Mouse (Mus musculus): ENCODE results near the gene Fam208b.

Gene Fam208b

DNA sequence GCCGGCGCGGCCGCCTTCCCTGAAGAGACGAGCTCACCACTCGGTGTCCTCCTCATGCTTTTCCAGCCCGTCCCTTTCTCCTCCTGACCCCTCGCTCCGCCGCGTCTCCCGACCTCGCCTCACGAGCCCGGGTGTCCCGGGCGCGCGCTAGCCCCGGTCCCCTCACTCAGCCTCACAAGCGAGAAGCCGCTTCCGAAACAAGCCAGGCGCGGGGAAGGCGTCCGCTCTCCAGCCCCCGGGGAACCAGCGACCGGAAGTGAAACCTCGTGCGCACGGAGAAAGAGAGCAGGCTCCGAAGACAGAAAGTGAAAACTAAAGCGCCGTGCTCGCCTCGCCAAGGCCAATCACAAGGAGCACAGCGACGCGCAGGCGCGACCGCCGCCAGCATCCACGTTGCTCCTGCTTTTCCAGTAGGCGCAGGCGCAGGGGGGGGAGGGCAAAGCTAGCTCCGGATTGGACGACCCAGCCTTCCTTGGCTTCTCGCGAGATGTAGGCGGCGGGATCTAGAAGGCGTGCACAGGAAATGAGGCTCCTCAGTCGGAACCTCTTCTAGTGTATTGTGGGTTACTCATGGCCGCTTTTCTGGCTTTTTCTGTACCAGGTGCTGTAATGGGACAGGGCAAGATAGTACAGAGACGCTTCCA lies at the start of gene Fam208b:
Gene Fam208b, minus strand, starts transcription at position 314 of the 644 bp plus-strand sequence.
- DNase-seq (ENCODE audit: low read depth, low spot score) = peak; percentile 100

DNA sequence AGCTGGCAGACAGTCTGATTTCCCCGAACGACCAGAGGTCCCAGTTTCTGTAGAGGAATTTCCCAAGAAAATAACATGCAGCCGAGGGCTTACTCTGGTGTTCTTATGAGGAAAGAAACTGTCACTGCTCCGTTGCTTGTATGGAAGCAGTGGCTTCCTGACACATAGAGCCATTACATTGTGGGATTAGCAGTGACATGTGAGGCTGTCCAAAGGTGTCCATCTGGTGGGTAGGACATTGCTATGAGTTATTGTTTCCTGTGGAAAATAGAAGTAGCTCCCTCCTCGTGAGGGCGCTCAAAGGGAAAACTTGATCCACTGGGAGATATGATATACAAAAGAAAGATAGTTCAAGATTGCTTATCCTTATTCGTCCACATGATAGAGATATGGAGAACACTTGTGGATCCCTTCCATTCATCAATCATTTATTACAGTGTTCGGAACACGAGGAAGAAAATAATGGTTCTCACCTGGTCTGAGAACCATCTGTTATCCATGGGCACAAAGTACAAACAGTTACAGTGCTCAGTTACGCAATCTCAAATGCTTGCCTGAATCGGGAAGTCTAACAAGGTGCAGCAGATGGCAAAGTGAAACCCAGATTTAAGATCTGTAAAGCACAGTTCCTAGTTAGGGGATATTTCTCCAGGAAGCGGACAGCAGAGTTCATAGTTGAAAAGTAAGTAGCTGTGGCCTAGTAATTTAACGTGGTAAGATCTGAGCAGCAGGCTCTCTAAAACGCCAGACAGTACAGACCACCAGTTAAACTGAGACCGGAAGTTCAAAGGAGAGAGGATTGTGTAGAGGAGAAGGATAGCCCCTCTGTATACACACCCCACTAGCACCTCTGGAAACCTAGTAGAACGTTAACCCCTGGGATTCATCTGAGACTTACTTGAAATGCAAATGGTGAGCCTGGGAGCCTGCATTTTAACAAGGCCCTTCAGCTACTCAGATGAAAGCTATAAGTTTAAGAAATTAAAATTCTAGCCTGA lies 48.6 kb upstream of the Fam208b start:
- no peak for DNase-seq (ENCODE audit: low read depth, low spot score)

DNA sequence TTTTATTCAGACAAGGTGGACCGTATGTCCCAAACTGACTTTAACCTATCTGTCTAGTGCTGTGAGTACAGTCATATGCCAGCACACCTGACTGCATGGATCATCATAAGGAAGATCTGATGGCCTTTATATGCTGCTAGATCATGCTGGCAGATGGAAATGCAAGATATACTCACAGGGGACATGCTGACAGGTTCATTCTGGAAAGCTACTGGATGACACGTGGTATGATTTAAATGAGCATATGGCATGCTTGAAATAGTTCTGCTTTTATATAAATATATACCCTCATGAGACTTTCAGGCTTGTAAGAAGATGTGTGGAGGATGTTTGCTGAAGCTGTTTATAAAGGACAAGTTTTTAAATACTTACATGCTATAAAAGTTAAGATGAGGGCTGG lies 43.5 kb upstream of the Fam208b start:
- no peak for DNase-seq (ENCODE audit: low read depth, low spot score)

DNA sequence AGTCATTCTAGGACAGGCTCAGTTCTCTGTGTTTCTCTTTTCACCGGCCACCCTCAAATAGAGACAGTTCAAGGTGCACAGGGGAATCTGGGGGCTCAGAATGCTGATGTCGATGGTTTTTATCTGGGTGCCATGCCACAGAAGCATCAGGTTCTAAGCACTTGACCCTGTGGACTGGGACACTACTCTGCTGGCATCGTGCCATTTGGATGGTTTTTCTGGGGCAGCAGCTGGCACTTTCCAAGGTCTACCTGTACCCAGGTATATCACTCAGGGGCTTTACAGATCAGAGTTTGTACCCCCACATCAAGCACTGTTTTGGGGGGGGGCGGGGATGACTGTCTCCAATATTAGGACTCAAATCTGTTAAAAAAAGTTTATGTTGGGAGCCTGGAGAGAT lies 39.7 kb upstream of the Fam208b start:
- DNase-seq (ENCODE audit: low read depth, low spot score) = no peak

DNA sequence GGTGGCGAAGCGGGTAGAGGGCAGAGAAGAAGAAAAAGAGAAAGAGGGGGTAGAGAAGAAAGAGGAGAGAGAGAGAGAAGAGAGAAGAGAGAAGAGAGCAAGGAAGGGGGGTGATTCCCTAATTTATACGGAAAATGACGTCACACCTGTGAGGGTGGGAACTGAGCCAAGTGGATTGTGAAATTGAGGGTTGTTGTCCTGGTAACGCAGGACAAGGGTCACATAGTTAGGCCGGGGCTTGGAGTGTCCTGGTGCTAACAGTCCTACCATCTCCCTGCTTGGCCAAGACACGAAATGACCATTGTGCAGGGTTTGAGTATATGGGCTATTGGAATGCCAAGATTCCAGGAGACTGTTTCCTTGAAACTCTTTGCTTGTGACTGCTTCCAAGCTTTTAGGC lies 35.7 kb upstream of the Fam208b start:
- DNase-seq (ENCODE audit: low read depth, low spot score) = no peak

DNA sequence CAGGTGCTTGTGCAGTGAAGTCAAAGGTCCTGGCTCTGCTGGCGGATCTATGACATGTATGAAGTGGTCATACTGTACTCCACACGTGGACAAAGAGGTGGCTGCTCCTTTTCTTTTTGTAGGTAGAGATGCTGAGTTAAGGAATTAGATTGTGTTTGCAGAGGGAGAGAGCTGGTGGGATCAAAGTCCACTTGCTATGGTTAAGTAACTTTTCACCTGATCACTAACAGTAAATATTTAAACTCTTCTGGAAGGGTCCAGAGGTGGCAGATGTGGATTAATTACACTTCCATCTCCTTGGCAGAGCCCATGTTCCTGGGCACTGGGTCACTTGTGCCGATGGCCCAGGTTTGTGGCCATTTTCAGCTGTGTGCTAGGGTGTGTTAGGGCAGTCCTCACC lies 35.0 kb upstream of the Fam208b start:
- DNase-seq (ENCODE audit: low read depth, low spot score) = no peak

DNA sequence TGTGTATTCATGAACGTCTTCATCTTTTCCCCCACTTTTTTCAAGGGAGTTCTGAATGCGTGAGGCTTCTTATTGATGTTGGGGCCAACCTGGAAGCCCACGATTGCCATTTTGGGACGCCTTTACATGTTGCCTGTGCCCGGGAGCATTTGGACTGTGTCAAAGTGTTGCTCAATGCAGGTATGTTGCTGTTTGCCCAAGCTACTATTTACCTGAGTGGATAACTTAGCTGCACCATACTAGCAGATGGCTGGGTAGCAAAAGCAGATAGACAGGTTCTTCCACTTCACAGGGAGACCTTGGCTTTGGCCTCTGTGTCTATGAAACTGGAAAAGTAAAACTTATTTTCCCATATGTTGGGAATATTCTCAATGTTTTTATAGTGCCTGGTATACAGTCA lies 34.0 kb upstream of the Fam208b start:
- no peak for DNase-seq (ENCODE audit: low read depth, low spot score)

DNA sequence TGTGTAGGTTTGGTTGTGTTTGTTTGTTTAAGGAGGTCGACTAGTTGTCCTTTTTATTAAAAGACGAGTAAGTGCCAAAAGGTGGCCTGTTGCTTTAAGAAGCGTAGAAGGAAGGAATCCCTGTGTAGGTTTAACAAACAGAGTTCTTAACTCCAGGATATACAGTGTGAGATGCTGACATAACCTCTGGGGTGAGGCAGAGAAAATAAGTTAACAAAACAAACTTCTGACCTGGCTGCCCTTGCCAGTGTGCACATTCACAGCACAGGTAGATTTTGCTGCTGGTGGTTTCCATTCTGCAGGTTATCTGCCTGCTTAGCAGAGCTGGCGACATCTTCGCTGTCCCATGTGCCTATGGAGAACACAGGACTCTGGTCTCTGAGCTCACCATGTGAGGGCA lies 31.6 kb upstream of the Fam208b start:
- DNase-seq (ENCODE audit: low read depth, low spot score) = no peak

DNA sequence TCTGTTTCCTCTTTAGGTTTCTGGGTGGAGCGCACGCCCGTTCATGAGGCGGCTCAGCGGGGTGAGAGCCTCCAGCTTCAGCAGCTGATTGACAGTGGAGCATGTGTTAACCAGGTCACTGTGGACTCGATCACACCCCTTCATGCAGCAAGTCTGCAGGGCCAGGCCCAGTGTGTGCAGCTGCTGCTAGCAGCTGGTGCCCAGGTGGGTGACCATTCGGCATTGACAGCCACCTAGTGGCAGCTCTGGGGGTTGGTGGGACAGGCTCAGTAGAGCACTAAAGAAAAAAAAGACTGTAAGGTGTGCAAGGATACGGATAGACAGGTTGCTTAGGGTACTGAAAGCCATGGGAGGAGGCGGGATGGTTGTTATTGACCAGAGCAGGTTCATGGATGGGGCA lies 31.1 kb upstream of the Fam208b start:
- DNase-seq (ENCODE audit: low read depth, low spot score) = peak; percentile 59

DNA sequence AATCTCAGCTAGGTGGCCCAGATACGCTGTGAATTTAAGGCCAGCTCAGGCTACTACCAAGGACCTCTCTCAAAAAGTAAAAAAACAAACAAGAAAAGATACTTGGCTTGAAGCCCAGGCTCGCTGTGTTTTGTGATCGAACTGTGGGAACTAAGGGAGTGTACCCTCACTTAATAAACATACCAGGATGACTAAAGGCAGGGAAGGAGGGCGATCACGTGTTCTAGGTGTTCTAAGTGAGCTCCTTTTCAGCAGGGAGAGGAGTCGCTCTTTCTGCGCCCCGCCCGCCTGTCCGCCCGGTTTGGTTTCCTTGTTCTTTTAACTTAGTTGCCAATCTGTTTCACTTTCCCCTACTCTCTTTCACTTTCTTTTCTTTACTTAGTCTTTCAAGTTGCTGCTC lies 25.9 kb upstream of the Fam208b start:
- peak; percentile 86 for DNase-seq (ENCODE audit: low read depth, low spot score)

DNA sequence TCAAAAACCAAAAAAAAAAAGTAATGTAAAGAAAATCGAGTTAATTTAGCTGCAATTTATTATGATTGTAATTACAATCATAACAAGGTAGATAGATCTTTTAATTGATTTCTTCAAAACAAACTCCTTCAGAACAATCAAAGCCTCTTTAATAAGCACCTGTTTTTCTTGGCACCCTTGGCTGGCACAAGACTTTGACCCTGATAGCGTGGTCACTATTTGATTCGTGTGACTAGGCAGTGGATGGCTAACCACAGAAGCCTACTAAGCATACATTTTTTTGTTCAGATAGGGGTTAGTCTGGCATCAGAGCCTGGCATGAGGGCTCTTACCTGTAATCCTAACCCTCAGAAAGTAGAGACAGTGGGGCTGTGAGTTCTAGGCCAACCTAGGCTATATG lies 24.2 kb upstream of the Fam208b start:
- DNase-seq (ENCODE audit: low read depth, low spot score) = no peak

DNA sequence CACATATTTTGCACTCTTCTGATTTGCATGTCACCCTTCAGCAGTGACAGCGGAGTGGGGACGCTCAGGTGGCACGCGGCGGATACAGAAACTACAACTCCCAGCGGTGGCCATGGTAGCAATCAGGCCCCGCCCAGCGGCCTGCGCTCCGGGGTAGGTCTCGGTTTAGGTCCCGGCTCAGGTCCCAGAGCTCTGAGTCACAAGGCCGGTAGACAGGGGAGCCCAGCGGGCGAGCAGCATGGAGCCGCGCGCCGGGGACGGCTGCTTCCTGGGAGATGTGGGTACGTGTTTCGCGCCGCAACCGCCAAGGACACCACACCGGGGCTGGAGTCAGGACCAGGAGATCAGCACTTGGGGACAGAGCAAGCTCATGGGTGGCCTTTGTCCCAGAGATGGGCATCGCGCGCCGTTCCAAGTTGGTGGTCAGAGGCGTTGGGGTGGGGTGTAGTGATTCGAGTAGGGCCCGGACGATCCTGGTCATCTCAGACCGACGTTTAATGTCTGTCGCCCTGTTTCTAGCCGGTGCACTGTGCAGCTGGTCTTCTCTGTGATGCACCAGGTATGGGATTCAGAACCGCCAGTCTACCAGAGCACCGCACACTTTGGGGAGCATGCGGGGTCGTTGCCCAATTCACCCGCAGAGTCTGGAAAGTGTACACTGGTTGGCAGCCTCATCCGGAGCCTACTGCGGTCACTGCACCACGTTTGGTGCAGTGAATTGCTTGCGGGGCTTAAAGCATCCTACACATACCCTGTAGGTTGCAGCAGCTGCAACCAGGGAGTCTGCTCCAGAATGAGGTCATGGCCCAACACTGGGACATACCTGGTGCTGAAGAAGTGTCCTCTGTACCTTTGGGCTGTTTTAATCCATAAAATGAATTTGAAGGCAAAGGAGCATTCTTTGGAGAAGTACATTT lies 23.2 kb upstream of the Fam208b start, which contains the start of gene Asb13:
Gene Asb13, plus strand, starts transcription at position 138 of the 917 bp plus-strand sequence.
- peak; percentile 91 for DNase-seq (ENCODE audit: low read depth, low spot score)

DNA sequence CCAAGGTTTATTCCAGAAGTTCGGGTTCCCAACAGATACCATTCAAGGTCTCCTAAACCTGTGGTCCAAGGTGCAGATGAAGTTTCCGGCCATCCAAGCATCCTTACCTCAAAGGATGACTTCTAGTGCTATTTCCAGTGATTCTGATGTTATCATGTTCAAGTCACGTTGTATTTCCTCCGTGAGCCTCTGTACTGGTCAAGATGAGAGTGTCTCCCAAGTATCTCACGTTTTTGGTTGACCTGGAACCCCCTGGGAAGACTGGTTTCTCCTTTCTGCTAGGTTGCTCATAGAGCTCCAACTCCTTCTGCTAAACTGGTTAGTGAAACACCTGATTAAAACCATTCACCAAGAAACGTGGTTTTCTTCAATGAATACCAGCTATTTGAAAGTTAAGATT lies 22.2 kb upstream of the Fam208b start:
- DNase-seq (ENCODE audit: low read depth, low spot score) = no peak

DNA sequence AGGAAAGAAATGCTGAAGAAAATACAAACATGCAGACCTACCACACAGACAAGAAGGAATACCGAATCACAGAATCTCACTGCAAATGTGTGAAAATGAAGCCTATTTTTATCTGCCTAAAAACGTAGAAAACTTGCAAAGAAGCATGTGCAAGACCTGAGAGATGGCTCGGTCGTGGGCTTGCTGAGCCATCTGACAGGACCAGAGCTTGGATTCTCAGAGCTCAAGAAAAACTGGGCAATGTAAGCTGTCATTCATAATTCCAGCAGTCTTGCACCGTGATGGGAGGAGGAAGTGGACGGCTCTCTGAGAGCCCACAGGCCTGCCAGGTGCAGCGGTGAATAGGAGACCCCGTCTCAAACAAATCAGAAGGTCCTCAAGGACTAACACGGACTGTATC lies 21.6 kb upstream of the Fam208b start:
- DNase-seq (ENCODE audit: low read depth, low spot score) = no peak

DNA sequence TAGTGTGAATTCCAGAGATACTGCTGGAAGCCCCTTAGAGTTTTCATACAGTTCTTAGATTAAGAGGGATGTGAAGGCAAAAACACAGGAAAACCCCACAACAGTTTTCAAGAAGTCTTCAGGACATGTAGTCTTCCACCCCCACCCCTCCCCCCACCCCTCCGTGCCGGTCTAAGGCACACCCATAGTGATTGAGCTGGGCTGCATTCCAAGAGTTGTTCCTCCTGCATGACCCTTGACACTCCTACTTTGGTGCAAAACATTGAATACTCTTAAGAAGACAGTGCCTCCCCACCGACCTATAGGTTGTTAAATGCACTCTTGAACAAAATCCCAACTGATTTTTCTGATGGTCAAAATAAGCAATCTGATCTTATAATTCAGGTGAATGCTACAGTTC lies 17.2 kb upstream of the Fam208b start:
- no peak for DNase-seq (ENCODE audit: low read depth, low spot score)

DNA sequence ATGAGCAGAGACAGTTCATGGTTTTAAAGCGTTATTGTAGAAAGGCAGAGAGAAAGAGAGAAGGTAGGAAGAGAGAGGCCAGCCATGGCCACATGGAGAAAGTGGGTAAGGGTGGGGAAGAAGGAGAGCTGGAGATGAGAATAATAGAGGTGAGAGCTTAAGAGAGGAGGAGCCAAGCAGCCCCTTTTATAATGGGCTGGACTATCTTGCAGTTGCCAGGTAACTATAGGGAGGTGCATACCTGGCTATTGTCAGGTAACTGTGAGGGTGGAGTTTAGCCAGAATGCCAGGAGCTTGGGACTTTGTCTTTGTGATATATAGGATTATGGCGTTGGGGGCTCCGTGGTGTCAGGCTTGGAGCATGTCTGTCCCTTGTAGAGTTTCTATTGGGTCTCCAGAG lies 16.2 kb upstream of the Fam208b start:
- no peak for DNase-seq (ENCODE audit: low read depth, low spot score)

DNA sequence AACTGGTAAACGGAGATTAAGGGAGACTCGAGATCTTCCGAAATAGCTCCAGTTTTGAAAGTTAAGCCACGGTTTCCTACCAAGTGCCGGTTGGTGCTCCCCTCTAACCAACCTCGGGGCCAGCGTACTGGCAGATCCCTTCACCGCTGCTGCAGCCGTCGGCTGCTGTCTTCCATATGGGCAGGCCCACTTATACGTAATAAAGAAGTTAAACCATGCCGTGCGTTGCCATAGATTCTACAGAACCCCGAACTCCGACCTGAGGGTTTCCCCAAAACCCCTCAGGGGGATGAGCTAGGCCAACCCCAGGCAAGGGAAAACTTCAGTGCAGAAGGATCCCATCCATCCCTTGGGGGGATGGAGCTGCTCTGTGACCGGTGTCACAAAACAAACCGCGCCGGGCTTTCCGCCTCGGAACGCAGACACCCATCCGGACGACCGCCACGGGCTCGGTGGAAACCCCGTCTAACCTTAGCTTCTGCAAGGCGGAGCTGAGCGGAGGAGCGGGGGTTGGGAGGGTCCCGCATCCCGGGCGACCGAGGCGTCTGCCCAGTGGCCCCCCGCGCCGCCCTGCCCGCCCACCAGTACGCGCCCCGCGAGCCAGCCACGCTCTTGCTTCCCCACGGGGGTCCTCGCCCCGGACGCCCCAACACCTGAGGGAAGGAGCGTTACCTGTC lies 652 bp downstream of the Fam208b start:
- DNase-seq (ENCODE audit: low read depth, low spot score) = peak; percentile 66

DNA sequence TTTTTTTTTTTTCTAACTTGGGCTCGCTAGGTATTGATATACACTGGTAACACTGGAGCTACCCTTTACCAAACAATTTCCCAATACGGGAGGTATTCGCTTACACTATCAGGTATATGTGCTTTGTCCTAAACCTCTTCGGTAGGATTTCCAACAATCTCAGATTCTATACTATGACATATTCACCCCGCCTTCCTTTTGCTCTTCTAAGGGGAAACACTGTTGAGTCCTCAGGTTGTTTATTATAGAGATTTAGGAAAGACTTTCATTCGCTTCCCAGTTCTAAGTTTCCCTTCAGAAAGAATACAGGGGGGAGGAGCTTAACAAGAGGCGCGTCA lies 1.2 kb downstream of the Fam208b start:
- DNase-seq (ENCODE audit: low read depth, low spot score) = no peak

DNA sequence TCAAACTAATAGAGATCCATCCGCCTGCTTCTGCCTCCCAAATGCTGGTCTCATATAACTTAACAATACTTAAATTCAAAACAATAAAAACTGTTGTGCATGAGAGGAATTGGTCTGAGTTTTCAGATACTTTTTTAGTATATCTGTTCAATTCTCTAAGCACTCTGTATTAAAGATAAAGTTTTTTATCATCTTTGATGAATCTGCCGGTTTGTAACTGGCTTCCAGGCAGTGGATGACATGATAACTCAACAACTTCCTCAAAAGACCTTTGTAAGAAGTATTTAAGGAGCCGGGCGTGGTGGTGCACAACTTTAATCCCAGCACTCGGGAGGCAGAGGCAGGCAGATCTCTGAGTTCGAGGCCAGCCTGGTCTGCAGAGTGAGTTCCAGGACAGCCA lies 14.7 kb downstream of the Fam208b start:
- no peak for DNase-seq (ENCODE audit: low read depth, low spot score)

DNA sequence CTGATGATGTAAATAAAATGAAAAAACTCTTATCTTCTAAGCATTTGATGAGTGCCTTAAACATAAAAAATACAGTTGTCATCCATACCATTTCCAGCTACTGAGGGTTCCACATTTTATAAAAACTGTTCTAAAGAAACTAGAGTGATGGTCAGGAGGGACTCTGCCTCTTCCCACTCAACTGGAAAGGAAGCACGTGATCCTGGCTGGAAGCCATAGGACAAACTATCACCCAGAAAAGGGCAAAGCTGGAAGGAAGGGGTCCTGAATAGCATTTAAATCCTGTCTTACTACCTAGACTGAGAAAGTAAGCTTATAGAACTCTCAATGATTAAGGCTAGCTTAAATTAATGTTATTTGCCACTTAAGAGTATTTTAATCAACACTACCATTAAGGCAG lies 16.6 kb downstream of the Fam208b start:
- no peak for DNase-seq (ENCODE audit: low read depth, low spot score)

DNA sequence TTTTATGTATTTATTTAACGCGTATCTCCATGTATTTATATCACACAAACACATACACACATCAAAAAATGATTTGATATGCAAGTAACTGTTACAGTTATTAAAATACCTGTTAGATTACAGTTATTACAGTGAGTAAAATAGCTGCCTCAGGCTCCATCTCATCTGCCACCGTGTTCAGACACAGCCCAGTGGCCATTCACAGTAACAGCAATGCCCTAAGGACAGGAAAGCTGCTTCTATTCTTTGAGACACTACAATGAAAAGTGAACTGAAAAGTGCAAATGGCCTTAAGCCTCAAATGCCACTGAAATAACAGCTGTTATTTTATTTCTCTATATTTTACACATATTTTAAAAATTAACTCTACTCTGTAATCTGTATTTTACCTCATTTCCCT lies 20.1 kb downstream of the Fam208b start:
- DNase-seq (ENCODE audit: low read depth, low spot score) = peak; percentile 17
